Mouse (Mus musculus): ENCODE data around the gene Gpat2.

Gpat2 gene

GRCm38 (mm10) chr2:127424977-127425376, at the start of gene Gpat2:
Gpat2 (plus strand) TSS chr2:127425199.
- no peak for DNase-seq

- peak; percentile 74 for DNase-seq
Measured at GRCm38 (mm10) chr2:127375759-127376341, 49.1 kb upstream of the Gpat2 start.

GRCm38 (mm10) chr2:127376423-127377051, 48.5 kb upstream of the Gpat2 start:
- no peak for DNase-seq

GRCm38 (mm10) chr2:127377942-127378610, 46.9 kb upstream of the Gpat2 start:
- DNase-seq, result peak; percentile 44

GRCm38 (mm10) chr2:127378611-127378990, 46.4 kb upstream of the Gpat2 start:
- DNase-seq, result no peak

- no peak for DNase-seq
Measured at GRCm38 (mm10) chr2:127379250-127379649, 45.7 kb upstream of the Gpat2 start.

GRCm38 (mm10) chr2:127383881-127384280, 41.1 kb upstream of the Gpat2 start:
- DNase-seq, result no peak

- DNase-seq, result no peak
Measured at GRCm38 (mm10) chr2:127387521-127387920, 37.5 kb upstream of the Gpat2 start.

- DNase-seq, result no peak
Measured at GRCm38 (mm10) chr2:127390352-127390751, 34.6 kb upstream of the Gpat2 start.

- no peak for DNase-seq
Measured at GRCm38 (mm10) chr2:127390846-127391245, 34.2 kb upstream of the Gpat2 start.

- no peak for DNase-seq
Measured at GRCm38 (mm10) chr2:127391323-127391722, 33.7 kb upstream of the Gpat2 start.

GRCm38 (mm10) chr2:127394606-127395161, 30.3 kb upstream of the Gpat2 start:
- no peak for DNase-seq

GRCm38 (mm10) chr2:127398738-127399137, 26.3 kb upstream of the Gpat2 start:
- no peak for DNase-seq

GRCm38 (mm10) chr2:127411126-127411525, 13.9 kb upstream of the Gpat2 start:
- DNase-seq, result no peak

GRCm38 (mm10) chr2:127415806-127416205, 9.2 kb upstream of the Gpat2 start:
- DNase-seq, result no peak

GRCm38 (mm10) chr2:127416706-127417105, 8.3 kb upstream of the Gpat2 start:
- no peak for DNase-seq

- no peak for DNase-seq
Measured at GRCm38 (mm10) chr2:127418266-127418970, 6.6 kb upstream of the Gpat2 start.

GRCm38 (mm10) chr2:127430238-127430637, 5.2 kb downstream of the Gpat2 start:
- peak; percentile 62 for DNase-seq

- DNase-seq, result no peak
Measured at GRCm38 (mm10) chr2:127433487-127434295, 8.7 kb downstream of the Gpat2 start.

- DNase-seq, result peak; percentile 35
Measured at GRCm38 (mm10) chr2:127435135-127435534, 10.1 kb downstream of the Gpat2 start.

GRCm38 (mm10) chr2:127435554-127435953, 10.6 kb downstream of the Gpat2 start:
- DNase-seq, result no peak

- no peak for DNase-seq
Measured at GRCm38 (mm10) chr2:127437697-127438096, 12.7 kb downstream of the Gpat2 start.

Data from retina, postnatal 1 day (tissue).